Mouse (Mus musculus): Measurements from ENCODE around the gene Ssu72. TPM values are rescaled to one million over a fixed set of nuclear protein-coding genes. Genes with fewer than 3 reads are reported as not detected.
A peak's percentile ranks its signal among the peaks of the same experiment; 100 is the strongest.

Gene Ssu72
- polyA plus RNA-seq, 1 experiment from 2014 or later: 122 TPM

GRCm38 (mm10) chr4:155771706-155772105 is 67.1 kb downstream of the Ssu72 start:
- H3K27me3 ChIP-seq (replicated peaks; ENCODE audit: control insufficient read depth, insufficient read depth, low read length): peaks cover 40% of the 10 kb centered on the region
- no peak for DNase-seq (ENCODE audit: low spot score)
- H3K4me3 ChIP-seq (ENCODE audit: low read depth, low read length): no peak overlapping the region
- WGBS: 63% methylated on average over 2 of the region's 2 CpGs
- H3K4me1 ChIP-seq (replicated peaks; ENCODE audit: control insufficient read depth, insufficient read depth, low read length): peaks cover 19% of the 10 kb centered on the region
- H3K9ac ChIP-seq (ENCODE audit: low read depth, low read length): no peak overlapping the region
- no peaks in the 10 kb centered on the region for H3K36me3 ChIP-seq (ENCODE audit: control insufficient read depth, insufficient read depth, low read length)
- no peak for ATAC-seq (replicated peaks; ENCODE audit: low FRiP score)
- no peaks in the 10 kb centered on the region for H3K9me3 ChIP-seq (ENCODE audit: control insufficient read depth, low read length)
- H3K4me2 ChIP-seq: no peak overlapping the region
- no peak overlapping the region for H3K27ac ChIP-seq (ENCODE audit: low read depth, low read length)

DNA sequence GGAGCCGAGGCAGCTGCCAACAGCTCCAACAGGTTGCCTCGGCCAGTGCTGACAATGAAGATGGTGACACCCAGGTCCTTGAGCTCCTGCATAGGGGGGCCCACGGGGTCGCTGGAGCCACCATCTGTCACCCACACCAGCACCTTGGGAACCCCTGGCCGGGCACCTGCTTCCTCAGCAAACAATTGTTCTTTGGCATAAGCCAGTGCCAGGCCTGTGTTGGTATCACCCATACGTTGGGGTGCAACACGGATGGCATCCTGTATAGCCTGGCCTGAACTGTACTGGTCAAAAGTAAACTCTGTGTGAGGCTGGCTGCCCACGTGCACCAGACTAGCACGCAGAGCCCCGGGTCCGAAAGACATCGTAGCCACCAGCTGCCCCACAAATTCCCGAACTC is 68.2 kb downstream of the Ssu72 start:
- peaks cover 40% of the 10 kb centered on the region for H3K27me3 ChIP-seq (replicated peaks; ENCODE audit: control insufficient read depth, insufficient read depth, low read length)
- no peaks in the 10 kb centered on the region for H3K9me3 ChIP-seq (ENCODE audit: control insufficient read depth, low read length)
- no peak overlapping the region for H3K9ac ChIP-seq (ENCODE audit: low read depth, low read length)
- no peak overlapping the region for H3K4me2 ChIP-seq
- 76% methylated on average over 13 of the region's 13 CpGs for WGBS
- DNase-seq (ENCODE audit: low spot score) (no peak), ATAC-seq (replicated peaks; ENCODE audit: low FRiP score) (no peak)
- H3K36me3 ChIP-seq (ENCODE audit: control insufficient read depth, insufficient read depth, low read length): no peaks in the 10 kb centered on the region
- H3K4me1 ChIP-seq (replicated peaks; ENCODE audit: control insufficient read depth, insufficient read depth, low read length): peaks cover 24% of the 10 kb centered on the region
- H3K4me3 ChIP-seq (ENCODE audit: low read depth, low read length): no peak overlapping the region
- no peak overlapping the region for H3K27ac ChIP-seq (ENCODE audit: low read depth, low read length)

DNA sequence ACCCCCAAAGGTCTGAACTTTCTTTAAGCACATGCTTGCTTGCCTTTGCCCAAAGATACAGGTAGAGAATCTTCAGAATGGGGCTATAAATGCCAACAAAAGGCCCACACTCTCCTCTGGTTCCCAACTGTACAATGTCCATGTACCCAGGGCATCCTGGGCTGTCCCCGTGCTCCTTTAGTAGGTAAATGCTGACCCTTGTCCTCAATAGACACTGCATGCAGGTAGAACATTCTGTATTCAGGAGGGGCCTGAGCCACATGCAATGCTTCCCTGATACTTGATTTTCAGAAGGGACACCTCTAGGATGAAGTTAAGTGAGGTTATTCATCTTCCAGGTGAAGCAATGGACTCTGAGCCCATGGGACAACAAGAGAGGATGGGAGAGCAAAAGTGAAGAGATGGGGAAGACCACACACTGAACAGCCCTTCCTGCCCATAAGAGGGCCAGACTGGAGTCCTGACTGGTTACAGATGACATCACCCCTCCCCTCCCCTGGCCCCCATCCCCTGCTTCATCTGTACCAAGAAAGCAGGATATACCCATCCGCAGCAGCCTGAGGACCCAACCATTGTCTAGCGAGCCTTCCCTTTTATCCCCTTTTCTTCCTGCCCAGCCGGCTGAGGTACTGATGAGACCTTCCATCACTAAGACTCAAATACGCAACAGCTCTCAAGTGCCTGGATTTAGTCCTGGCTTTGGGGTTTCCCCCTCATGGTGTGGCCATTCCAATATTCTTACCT is 68.9 kb downstream of the Ssu72 start:
- H3K4me2 ChIP-seq: peak overlapping the region; percentile 78
- 38% methylated on average over 5 of the region's 5 CpGs for WGBS
- ATAC-seq (replicated peaks; ENCODE audit: low FRiP score) (no peak), DNase-seq (ENCODE audit: low spot score) (no peak)
- no peak overlapping the region for H3K27ac ChIP-seq (ENCODE audit: low read depth, low read length)
- peaks cover 24% of the 10 kb centered on the region for H3K4me1 ChIP-seq (replicated peaks; ENCODE audit: control insufficient read depth, insufficient read depth, low read length)
- peak overlapping the region; percentile 40 for H3K9ac ChIP-seq (ENCODE audit: low read depth, low read length)
- no peaks in the 10 kb centered on the region for H3K36me3 ChIP-seq (ENCODE audit: control insufficient read depth, insufficient read depth, low read length)
- H3K4me3 ChIP-seq (ENCODE audit: low read depth, low read length): no peak overlapping the region
- peaks cover 40% of the 10 kb centered on the region for H3K27me3 ChIP-seq (replicated peaks; ENCODE audit: control insufficient read depth, insufficient read depth, low read length)
- H3K9me3 ChIP-seq (ENCODE audit: control insufficient read depth, low read length): no peaks in the 10 kb centered on the region

- peak within 1 kb of the TSS; percentile 40 for H3K9ac ChIP-seq (ENCODE audit: low read depth, low read length)
- no peaks in the 10 kb centered on the region for H3K9me3 ChIP-seq (ENCODE audit: control insufficient read depth, low read length)
- H3K4me1 ChIP-seq (replicated peaks; ENCODE audit: control insufficient read depth, insufficient read depth, low read length): peaks cover 23% of the 10 kb centered on the region
- peak within 1 kb of the TSS; percentile 78 for H3K4me2 ChIP-seq
- H3K27me3 ChIP-seq (replicated peaks; ENCODE audit: control insufficient read depth, insufficient read depth, low read length): peaks cover 40% of the 10 kb centered on the region
- peak; percentile 77 for ATAC-seq (replicated peaks; ENCODE audit: low FRiP score)
- 2% methylated on average over 35 of the region's 35 CpGs for WGBS
- no peaks in the 10 kb centered on the region for H3K36me3 ChIP-seq (ENCODE audit: control insufficient read depth, insufficient read depth, low read length)
- no peak within 1 kb of the TSS for H3K27ac ChIP-seq (ENCODE audit: low read depth, low read length)
- DNase-seq (ENCODE audit: low spot score): peak; percentile 85
- peak within 1 kb of the TSS; percentile 42 for H3K4me3 ChIP-seq (ENCODE audit: low read depth, low read length)
Measured at GRCm38 (mm10) chr4:155774280-155774754, 69.7 kb downstream of the Ssu72 start, which contains the start of gene Vwa1. Gene Vwa1, minus strand, starts transcription at chr4:155774698.

GRCm38 (mm10) chr4:155774971-155775740 is 70.6 kb downstream of the Ssu72 start:
- DNase-seq (ENCODE audit: low spot score) (no peak), ATAC-seq (replicated peaks; ENCODE audit: low FRiP score) (no peak)
- Histone ChIP-seq H3K27me3 (replicated peaks; ENCODE audit: control insufficient read depth, insufficient read depth, low read length) (peaks cover 40% of the 10 kb centered on the region), H3K9ac (ENCODE audit: low read depth, low read length) (no peak overlapping the region), H3K36me3 (ENCODE audit: control insufficient read depth, insufficient read depth, low read length) (no peaks in the 10 kb centered on the region), H3K4me3 (ENCODE audit: low read depth, low read length) (peak overlapping the region; percentile 42), H3K4me1 (replicated peaks; ENCODE audit: control insufficient read depth, insufficient read depth, low read length) (peaks cover 21% of the 10 kb centered on the region), H3K9me3 (ENCODE audit: control insufficient read depth, low read length) (no peaks in the 10 kb centered on the region), H3K27ac (ENCODE audit: low read depth, low read length) (no peak overlapping the region), H3K4me2 (peak overlapping the region; percentile 78)
- WGBS: 56% methylated on average over 9 of the region's 9 CpGs

DNA sequence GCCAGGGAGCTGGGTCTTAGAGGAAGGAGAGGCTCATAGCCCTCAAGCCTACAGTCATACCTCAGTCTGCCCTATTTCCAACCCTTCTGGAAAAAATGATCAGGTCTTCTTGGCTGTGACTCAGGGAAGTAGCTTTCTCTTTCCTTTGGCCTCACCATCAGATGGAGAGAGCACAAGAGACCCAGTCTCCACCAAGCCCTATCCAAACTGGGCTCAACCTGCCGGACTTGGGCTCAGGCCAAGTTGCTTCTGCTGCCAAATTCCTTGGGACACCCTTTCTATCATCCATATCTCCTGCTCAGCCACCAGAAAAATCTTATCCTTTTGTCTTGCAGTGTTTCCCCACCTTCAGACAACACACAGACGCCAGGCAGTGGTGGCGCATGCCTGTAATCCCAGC is 71.3 kb downstream of the Ssu72 start:
- DNase-seq (ENCODE audit: low spot score): no peak
- Histone ChIP-seq H3K27ac (ENCODE audit: low read depth, low read length) (no peak overlapping the region), H3K9me3 (ENCODE audit: control insufficient read depth, low read length) (no peaks in the 10 kb centered on the region), H3K4me2 (no peak overlapping the region), H3K27me3 (replicated peaks; ENCODE audit: control insufficient read depth, insufficient read depth, low read length) (peaks cover 40% of the 10 kb centered on the region), H3K4me3 (ENCODE audit: low read depth, low read length) (no peak overlapping the region), H3K4me1 (replicated peaks; ENCODE audit: control insufficient read depth, insufficient read depth, low read length) (peaks cover 15% of the 10 kb centered on the region), H3K9ac (ENCODE audit: low read depth, low read length) (no peak overlapping the region), H3K36me3 (ENCODE audit: control insufficient read depth, insufficient read depth, low read length) (no peaks in the 10 kb centered on the region)
- 79% methylated on average over 3 of the region's 3 CpGs for WGBS
- ATAC-seq (replicated peaks; ENCODE audit: low FRiP score): no peak

DNA sequence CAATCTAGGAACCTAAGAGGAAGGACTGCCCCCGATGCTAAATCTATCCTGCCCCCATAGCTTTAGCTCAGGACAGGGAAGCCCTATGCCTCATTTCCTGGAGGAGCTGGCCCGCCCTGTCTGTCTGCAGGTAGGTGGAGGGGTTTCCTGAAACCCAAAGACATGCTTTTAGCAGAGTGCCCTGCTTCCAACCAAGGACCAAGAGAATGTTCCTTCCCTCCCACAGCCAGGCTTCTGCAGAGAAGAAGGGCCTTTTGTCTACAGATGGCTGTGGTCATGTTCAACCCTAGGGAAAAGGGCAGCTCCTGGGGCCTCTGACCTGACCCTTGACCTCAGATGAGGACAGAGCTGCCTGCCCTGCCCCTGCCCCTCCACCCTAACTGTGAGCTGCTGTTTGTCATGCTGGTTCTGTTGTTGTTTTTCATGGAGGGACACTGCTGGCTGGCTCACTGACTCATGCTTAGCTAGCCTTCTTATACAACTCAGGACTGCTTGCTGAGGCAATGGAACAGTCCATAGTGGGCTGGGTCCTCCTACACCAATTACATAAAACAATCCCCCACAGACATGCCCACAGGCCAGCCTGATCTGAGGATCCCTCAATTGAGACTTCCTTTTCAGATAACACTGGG is 72.2 kb downstream of the Ssu72 start:
- no peaks in the 10 kb centered on the region for H3K9me3 ChIP-seq (ENCODE audit: control insufficient read depth, low read length)
- ATAC-seq (replicated peaks; ENCODE audit: low FRiP score) (no peak), DNase-seq (ENCODE audit: low spot score) (no peak)
- no peaks in the 10 kb centered on the region for H3K36me3 ChIP-seq (ENCODE audit: control insufficient read depth, insufficient read depth, low read length)
- H3K27ac ChIP-seq (ENCODE audit: low read depth, low read length): no peak overlapping the region
- no peak overlapping the region for H3K9ac ChIP-seq (ENCODE audit: low read depth, low read length)
- no peak overlapping the region for H3K4me2 ChIP-seq
- WGBS: 47% methylated on average over 2 of the region's 2 CpGs
- peaks cover 35% of the 10 kb centered on the region for H3K27me3 ChIP-seq (replicated peaks; ENCODE audit: control insufficient read depth, insufficient read depth, low read length)
- peaks cover 15% of the 10 kb centered on the region for H3K4me1 ChIP-seq (replicated peaks; ENCODE audit: control insufficient read depth, insufficient read depth, low read length)
- no peak overlapping the region for H3K4me3 ChIP-seq (ENCODE audit: low read depth, low read length)

DNA sequence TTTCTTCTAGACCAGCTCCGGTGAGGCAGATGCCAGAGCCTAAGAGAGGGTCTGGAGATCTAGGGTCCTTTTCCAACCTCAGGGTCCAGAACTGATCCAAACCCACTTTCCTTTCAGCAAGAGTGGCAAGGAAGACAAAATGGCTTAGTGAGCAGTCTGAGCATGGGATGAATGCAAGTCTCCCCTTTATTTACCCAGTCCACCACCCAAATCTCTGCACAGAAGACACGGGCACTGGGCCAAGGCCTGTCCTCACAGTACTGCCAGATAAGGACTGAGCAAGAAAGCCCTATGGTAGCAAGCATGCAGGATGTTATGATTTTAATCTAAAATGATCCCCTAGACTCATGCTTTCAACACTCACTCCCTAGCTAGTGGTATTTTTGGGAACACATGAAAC is 73.2 kb downstream of the Ssu72 start:
- H3K36me3 ChIP-seq (ENCODE audit: control insufficient read depth, insufficient read depth, low read length): no peaks in the 10 kb centered on the region
- no peak overlapping the region for H3K4me3 ChIP-seq (ENCODE audit: low read depth, low read length)
- H3K4me2 ChIP-seq: no peak overlapping the region
- DNase-seq (ENCODE audit: low spot score) (no peak), ATAC-seq (replicated peaks; ENCODE audit: low FRiP score) (no peak)
- H3K27me3 ChIP-seq (replicated peaks; ENCODE audit: control insufficient read depth, insufficient read depth, low read length): peaks cover 31% of the 10 kb centered on the region
- H3K4me1 ChIP-seq (replicated peaks; ENCODE audit: control insufficient read depth, insufficient read depth, low read length): peaks cover 15% of the 10 kb centered on the region
- no peak overlapping the region for H3K27ac ChIP-seq (ENCODE audit: low read depth, low read length)
- H3K9ac ChIP-seq (ENCODE audit: low read depth, low read length): no peak overlapping the region
- WGBS: 72% methylated on average over 2 of the region's 2 CpGs
- no peaks in the 10 kb centered on the region for H3K9me3 ChIP-seq (ENCODE audit: control insufficient read depth, low read length)

Measured in liver, embryonic 11.5 days (tissue).